Mouse (Mus musculus) hindbrain, postnatal 0 days (tissue): Measurements from ENCODE around the gene Svs1. TPM values are rescaled to one million over a fixed set of nuclear protein-coding genes. Genes with fewer than 3 reads are reported as not detected.

Source experiments
- ATAC-seq: fragments of 200-750 bp; cut with Nextera tagmentation; 2 replicates; pipeline ENCODE4 v1.8.0; 2017; ENCODE audit warnings: mild to moderate bottlenecking, moderate TSS enrichment, moderate library complexity
- DNase-seq: peaks from one replicate; pipeline ENCODE4 v3.0.0-alpha.2; 2015; ENCODE audit warnings: low spot score
- H3K27ac ChIP-seq: fragments of 300-500 bp; sonication (generic); 2 replicates; pipeline ENCODE4 v1.5.1; 2014; ENCODE audit warnings: mild to moderate bottlenecking
- H3K27me3 ChIP-seq: fragments of 300-500 bp; sonication (generic); 2 replicates; pipeline ENCODE4 v1.6.1; 2014; ENCODE audit warnings: low read length, mixed read lengths; ENCODE audit not compliant: insufficient read depth
- H3K36me3 ChIP-seq: fragments of 300-500 bp; sonication (generic); 2 replicates; pipeline ENCODE4 v1.6.1; 2014; ENCODE audit warnings: low read length, mixed read lengths; ENCODE audit not compliant: insufficient read depth
- H3K4me1 ChIP-seq: fragments of 300-500 bp; sonication (generic); 2 replicates; pipeline ENCODE4 v1.6.1; 2014; ENCODE audit warnings: antibody characterized with exemption, low read length, mixed read lengths; ENCODE audit not compliant: insufficient read depth
- H3K4me2 ChIP-seq: fragments of 300-500 bp; sonication (generic); 2 replicates; pipeline ENCODE4 v1.6.1; 2014; ENCODE audit warnings: low read depth, mild to moderate bottlenecking, low read length, moderate library complexity, mixed read lengths
- H3K4me3 ChIP-seq: fragments of 300-500 bp; sonication (generic); 2 replicates; pipeline ENCODE4 v1.5.1; 2014; ENCODE audit warnings: low read length
- H3K9ac ChIP-seq: fragments of 300-500 bp; sonication (generic); replicated peaks from 2 replicates; pipeline ENCODE4 v1.6.1; 2014; ENCODE audit warnings: mild to moderate bottlenecking, low read length, moderate library complexity, mixed read lengths
- H3K9me3 ChIP-seq: fragments of 300-500 bp; sonication (generic); 2 replicates; pipeline ENCODE4 v1.6.1; 2016; ENCODE audit warnings: low read length, mixed read lengths
- CTCF ChIP-seq: IDR thresholded peaks from 2 replicates; pipeline ENCODE4 v1.5.1; 2016; ENCODE audit warnings: antibody characterized with exemption, control low read depth, low read depth
- WGBS: fragments of 180-500 bp; shearing (Covaris S2); extraction: QIAGEN DNeasy Blood & Tissue Kit; methylation state at CpG from one replicate; pipeline ENCODE4 v1.1.7; 2014; 5-methylcytosine and 5-hydroxymethylcytosine counted together
- polyA plus RNA-seq: library from polyadenylated mRNA; unstranded; fragments of >200 nt; fragmentation: Nextera tagmentation; extraction: Ambion mirVana; gene quantifications from 2 replicates; pipeline ENCODE4 v1.2.1, GENCODE M21; 2015
- total RNA-seq: library from RNA; depleted of rRNA; stranded (reverse); fragments of >200 nt; gene quantifications from 2 replicates; pipeline ENCODE4 v1.2.3, GENCODE M21; 2014

Svs1 gene
- total and polyA plus RNA-seq, 2 experiments from 2014 or later: not detected

DNA sequence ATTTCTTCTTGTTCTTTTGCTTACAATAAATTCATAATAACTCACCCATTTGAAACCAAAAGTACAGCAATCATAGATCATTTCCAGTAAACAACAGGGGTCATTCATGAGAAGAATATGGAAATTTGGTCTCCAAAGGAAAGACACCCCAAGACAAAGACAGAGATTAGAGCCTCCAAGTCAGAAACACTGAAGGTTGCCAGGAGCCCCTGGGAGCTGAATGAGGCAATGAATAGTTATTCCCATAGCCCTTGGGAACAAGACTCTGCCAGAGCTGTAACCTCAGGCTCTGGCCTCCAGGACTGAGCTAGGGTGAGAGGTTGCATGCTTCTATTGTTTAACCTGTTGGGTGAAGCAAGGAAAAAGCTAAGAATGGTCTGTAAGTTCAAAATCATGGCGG lies 32.7 kb downstream of the Svs1 start:
- no peak overlapping the region for H3K4me3 ChIP-seq
- H3K4me2 ChIP-seq: no peak overlapping the region
- TF ChIP-seq CTCF: no peak
- no peaks in the 10 kb centered on the region for H3K36me3 ChIP-seq
- no peak for DNase-seq
- no peaks in the 10 kb centered on the region for H3K27me3 ChIP-seq
- ATAC-seq: no peak
- no peak overlapping the region for H3K9ac ChIP-seq
- no peak overlapping the region for H3K27ac ChIP-seq
- WGBS: 96% methylated on average over 1 of the region's 1 CpGs
- 0 out of 2 replicates have a peak, but pooled peaks cover 3% of the 10 kb centered on the region for H3K4me1 ChIP-seq
- H3K9me3 ChIP-seq: no peaks in the 10 kb centered on the region

DNA sequence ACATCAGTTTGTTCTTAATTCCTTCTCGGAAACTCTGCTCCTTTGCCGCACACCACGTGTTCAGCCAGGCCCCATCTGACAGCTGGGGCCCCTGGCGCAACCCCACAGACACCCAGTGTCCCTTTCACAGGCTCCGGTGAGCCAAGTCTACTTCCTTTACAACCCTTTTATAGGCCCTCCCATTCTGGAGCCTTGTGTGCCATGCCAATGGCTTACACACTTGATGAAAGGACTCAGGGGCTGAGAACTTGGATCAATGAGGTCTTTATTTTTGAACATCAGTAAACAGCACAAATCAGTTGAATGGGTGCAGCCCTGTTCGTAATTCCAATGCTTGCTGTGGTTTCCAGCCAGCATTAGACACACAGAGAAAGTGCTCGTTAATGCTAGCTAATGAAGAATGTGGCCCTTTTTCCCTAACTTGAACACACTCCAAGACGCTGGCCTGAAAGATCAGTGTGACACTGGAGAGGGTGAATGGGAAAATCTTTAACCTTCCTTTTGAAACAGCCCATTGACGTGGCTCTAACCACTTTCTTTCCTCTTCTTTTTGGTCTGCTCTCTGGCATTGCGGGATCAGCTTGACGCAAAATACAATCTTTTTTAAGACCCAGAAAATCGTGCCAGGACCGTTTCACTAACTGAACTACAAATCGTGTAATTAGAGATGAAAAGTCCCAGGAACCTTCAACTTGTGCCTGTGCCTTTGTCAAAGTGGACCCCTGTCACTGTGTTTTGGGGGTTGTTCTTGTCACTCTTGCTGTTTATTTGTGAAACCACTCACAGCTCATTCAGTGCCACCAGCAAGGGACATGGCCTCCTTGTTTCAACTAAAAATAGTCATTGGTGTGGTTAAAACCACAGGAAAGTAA lies 34.7 kb downstream of the Svs1 start:
- H3K4me1 ChIP-seq: 0 out of 2 replicates have a peak, but pooled peaks cover 3% of the 10 kb centered on the region
- no peaks in the 10 kb centered on the region for H3K36me3 ChIP-seq
- H3K9me3 ChIP-seq: no peaks in the 10 kb centered on the region
- H3K9ac ChIP-seq: no peak overlapping the region
- H3K27me3 ChIP-seq: no peaks in the 10 kb centered on the region
- TF ChIP-seq CTCF: no peak
- ATAC-seq (peak; percentile 78; the same call in 1 of the 2 replicates), DNase-seq (peak; percentile 71)
- WGBS: 51% methylated on average over 14 of the region's 14 CpGs
- no peak overlapping the region for H3K4me2 ChIP-seq
- H3K27ac ChIP-seq: no peak overlapping the region
- no peak overlapping the region for H3K4me3 ChIP-seq

- H3K9ac ChIP-seq: no peak overlapping the region
- no peaks in the 10 kb centered on the region for H3K27me3 ChIP-seq
- no peaks in the 10 kb centered on the region for H3K9me3 ChIP-seq
- no peak for DNase-seq
- TF ChIP-seq CTCF: no peak
- no peak for ATAC-seq
- 0 out of 2 replicates have a peak, but pooled peaks cover 3% of the 10 kb centered on the region for H3K4me1 ChIP-seq
- H3K36me3 ChIP-seq: no peaks in the 10 kb centered on the region
- 81% methylated on average over 2 of the region's 2 CpGs for WGBS
- no peak overlapping the region for H3K4me3 ChIP-seq
- no peak overlapping the region for H3K4me2 ChIP-seq
- H3K27ac ChIP-seq: no peak overlapping the region
These were observed 35.7 kb downstream of the Svs1 start for GRCm38 (mm10) chr6:49022384-49022783.

DNA sequence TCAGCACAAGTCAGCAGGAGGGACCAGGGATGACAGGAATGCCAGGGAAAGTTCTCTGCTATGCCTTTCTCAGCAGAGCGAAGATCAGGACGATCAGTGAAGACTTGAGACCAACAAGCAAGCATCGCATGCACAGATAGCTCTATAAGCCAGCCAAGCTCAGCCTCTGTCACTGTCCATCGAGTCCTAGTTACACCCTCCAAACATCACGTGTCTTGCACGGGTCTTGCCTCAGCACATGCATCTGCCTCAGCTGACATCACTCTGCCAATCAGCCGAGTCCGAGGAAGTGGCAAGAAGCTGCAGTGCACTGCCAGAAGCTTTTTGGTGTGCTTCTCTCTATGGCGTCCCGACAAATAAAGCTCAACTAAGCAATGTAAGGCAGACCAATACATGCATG lies 36.7 kb downstream of the Svs1 start:
- whole genome bisulfite sequencing: 82% methylated on average over 10 of the region's 10 CpGs
- Histone ChIP-seq H3K4me2 (no peak overlapping the region), H3K27me3 (no peaks in the 10 kb centered on the region), H3K27ac (no peak overlapping the region), H3K4me1 (0 out of 2 replicates have a peak, but pooled peaks cover 3% of the 10 kb centered on the region), H3K9ac (no peak overlapping the region), H3K4me3 (no peak overlapping the region), H3K9me3 (no peaks in the 10 kb centered on the region), H3K36me3 (no peaks in the 10 kb centered on the region)
- ATAC-seq (no peak), DNase-seq (no peak)
- no peak for TF ChIP-seq CTCF

DNA sequence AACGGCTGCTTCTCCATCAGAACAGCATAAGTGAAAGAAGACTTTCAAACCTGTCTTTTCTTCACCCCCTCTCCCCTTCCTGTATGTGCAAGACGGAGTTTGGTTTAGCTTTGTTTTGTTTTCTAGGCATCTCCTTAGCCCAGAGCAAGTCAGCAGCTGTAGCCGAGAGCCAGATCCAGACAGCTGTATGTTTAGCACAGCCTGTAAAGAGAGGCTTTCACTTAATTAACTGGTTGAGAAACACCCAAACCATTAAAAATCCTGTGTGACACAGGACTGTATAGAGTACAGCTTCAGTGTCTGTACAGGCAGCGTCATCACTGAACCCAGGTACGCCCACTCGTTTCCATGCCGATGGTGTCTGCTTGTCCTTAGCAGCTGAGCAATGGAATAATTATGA lies 38.6 kb downstream of the Svs1 start:
- H3K4me1 ChIP-seq: 0 out of 2 replicates have a peak, but pooled peaks cover 3% of the 10 kb centered on the region
- H3K27me3 ChIP-seq: no peaks in the 10 kb centered on the region
- H3K36me3 ChIP-seq: no peaks in the 10 kb centered on the region
- no peak for ATAC-seq
- no peak overlapping the region for H3K4me3 ChIP-seq
- DNase-seq: no peak
- no peak overlapping the region for H3K4me2 ChIP-seq
- H3K27ac ChIP-seq: no peak overlapping the region
- TF ChIP-seq CTCF: no peak
- 85% methylated on average over 7 of the region's 7 CpGs for WGBS
- H3K9me3 ChIP-seq: no peaks in the 10 kb centered on the region
- no peak overlapping the region for H3K9ac ChIP-seq

- ATAC-seq (no peak), DNase-seq (no peak)
- H3K4me2 ChIP-seq: no peak overlapping the region
- no peaks in the 10 kb centered on the region for H3K9me3 ChIP-seq
- H3K36me3 ChIP-seq: no peaks in the 10 kb centered on the region
- no peak for TF ChIP-seq CTCF
- no peaks in the 10 kb centered on the region for H3K4me1 ChIP-seq
- no peak overlapping the region for H3K4me3 ChIP-seq
- H3K9ac ChIP-seq: no peak overlapping the region
- no peaks in the 10 kb centered on the region for H3K27me3 ChIP-seq
- no peak overlapping the region for H3K27ac ChIP-seq
- 91% methylated on average over 5 of the region's 5 CpGs for WGBS
These were observed 39.8 kb downstream of the Svs1 start for GRCm38 (mm10) chr6:49026496-49026895.

- no peaks in the 10 kb centered on the region for H3K9me3 ChIP-seq
- H3K27ac ChIP-seq: no peak overlapping the region
- no peak for TF ChIP-seq CTCF
- DNase-seq (no peak), ATAC-seq (no peak)
- H3K36me3 ChIP-seq: no peaks in the 10 kb centered on the region
- no peak overlapping the region for H3K4me2 ChIP-seq
- no peaks in the 10 kb centered on the region for H3K4me1 ChIP-seq
- 85% methylated on average over 6 of the region's 6 CpGs for WGBS
- no peak overlapping the region for H3K9ac ChIP-seq
- H3K27me3 ChIP-seq: no peaks in the 10 kb centered on the region
- no peak overlapping the region for H3K4me3 ChIP-seq
These were observed 41.4 kb downstream of the Svs1 start for GRCm38 (mm10) chr6:49028019-49028418.
